Mouse (Mus musculus) retina, postnatal 7 days (tissue): ENCODE measurements around the gene Abcc10.

ENCODE experiments used
- DNase-seq: peaks from one replicate; pipeline ENCODE4 v3.0.0-alpha.2; 2012; ENCODE audit warnings: low read depth, low spot score

Gene Abcc10

GRCm38 (mm10) chr17:46327906-46328534, at the start of gene Abcc10:
Gene Abcc10 (minus strand): TSS chr17:46328352.
- DNase-seq: peak; percentile 98

DNA sequence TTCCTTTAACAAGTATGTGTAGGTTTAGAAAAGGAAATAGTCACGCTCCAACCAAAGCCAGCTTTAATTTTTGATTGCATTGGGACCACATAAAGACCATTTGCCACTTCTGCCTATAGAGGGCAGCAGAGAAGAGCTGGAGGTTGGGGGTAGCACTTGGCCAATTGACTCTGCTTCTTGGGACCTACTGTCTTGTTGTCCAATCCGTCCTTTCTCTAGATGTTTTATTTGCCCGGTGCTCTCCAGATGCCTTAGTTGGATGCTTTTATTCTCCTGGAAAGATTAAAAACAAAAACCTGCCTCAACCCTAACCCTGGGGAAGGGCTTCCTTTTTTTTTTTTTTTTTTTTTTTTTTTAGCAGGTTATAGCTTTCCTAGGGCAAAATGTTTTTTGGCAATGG, 43.6 kb upstream of the Abcc10 start:
- DNase-seq: no peak

- DNase-seq: no peak
Observed at GRCm38 (mm10) chr17:46351026-46351700, 23.0 kb upstream of the Abcc10 start.

GRCm38 (mm10) chr17:46341208-46341607, 13.1 kb upstream of the Abcc10 start:
- DNase-seq: no peak

GRCm38 (mm10) chr17:46336475-46336874, 8.3 kb upstream of the Abcc10 start:
- DNase-seq: no peak

GRCm38 (mm10) chr17:46328723-46329122, 571 bp upstream of the Abcc10 start:
- DNase-seq: no peak

DNA sequence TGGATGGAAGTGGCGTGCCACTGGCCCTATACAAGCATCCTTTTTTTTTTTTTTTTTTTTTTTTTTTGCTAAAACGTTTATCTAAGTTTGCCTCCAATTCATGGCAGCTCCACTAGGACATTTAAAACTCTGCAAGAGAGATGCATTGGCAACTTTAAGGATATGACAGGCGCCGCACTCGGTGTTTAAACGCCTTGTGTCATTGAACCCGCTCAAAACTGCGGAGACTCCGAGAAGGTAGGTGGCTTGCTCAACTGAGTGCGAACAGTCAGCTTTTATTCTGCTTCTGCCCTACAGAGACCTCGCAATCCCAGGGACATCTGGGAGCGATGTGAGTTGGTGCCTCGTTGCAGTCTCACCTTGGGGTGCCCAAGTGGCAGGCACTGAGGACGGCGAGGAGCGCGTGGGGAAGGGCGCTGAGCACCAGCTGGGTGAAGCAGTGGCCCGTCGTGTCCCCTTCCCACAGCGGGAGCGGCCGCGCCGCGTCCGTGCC, 693 bp downstream of the Abcc10 start:
- DNase-seq: no peak

- no peak for DNase-seq
Observed at GRCm38 (mm10) chr17:46322046-46322823, 5.9 kb downstream of the Abcc10 start.

DNA sequence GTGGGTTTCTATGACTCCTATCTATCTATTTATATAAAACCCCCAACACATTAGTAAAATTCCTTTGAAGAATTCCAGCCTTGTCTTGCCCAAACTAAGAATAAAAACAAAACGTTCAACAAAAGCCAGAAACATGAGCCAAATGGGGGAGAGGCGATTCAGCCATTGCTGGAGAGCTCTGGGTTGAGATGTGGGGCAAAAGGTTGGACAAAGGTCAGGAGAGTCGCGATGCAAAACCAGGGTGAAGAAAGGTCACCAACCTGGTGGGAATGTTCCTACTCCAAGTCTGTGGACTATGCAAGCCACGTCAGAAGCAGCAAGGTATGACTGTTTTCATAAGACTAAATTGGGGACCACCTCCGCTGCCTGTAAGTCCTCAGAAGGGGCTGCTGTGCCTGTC, 7.7 kb downstream of the Abcc10 start:
- no peak for DNase-seq

DNA sequence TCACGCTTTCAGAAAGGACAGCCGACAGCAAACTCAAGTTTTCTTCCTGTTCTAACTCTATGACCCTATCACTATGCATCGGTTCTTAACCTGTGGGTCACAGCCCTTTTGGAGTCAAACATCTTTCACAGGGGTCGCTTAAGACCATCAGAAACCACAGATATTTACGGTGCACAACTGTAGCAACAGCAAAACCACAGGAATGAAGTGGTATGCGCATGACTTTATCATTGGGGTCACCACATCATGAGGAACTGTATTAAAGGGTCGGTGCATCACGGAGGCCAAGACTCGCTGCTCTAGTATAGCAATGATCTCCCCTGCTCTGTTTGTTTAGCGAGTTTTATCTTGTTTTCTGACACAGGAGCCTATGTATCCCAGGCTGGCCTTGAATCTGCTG, 12.3 kb downstream of the Abcc10 start:
- DNase-seq: no peak

DNA sequence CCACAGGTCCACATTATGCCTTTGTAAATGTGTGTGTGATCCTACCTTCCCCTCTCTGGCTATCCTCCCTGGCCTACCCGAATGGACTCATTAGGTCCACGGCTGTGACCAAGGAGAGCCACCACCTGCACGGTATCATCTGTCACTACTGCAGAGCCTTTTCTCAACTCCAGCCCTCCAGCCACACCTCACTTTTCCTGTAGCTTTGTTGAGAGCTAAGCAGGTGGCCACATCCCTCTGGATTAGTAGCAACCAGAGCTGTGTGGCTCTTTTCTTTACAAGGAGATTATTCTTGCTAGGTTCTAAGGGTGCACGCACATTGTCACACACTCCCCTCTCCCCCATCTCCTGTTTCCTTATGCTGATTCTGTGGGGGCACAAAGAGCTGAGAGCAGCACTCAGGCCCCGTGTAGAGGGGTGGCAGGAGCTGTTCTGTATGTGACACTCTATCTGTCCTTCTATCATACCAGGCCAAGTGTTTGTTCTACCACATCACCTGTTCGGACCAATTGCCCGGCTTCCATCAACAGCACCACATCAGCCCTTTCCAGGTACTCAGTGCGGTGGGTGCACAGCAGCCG, 14.9 kb downstream of the Abcc10 start:
- DNase-seq: no peak

DNA sequence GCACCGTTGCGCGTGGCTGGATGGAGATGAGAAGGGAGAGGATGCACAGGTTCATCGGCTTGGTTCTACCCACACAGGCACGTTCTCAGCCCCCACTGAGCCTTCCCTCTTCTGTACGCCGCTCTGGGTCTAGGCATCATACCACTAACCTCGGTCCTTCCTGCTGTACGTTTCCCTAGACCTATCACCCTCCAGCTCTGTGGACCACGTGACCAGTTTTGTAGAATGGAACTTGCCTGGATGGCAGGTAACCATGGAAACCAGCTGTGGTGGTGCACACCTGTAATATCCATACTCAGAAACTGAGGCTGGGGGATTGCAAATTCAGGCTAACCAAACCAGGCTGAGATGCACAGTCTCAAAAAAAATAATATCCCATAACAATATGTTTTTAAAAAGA, 17.6 kb downstream of the Abcc10 start:
- DNase-seq: no peak

DNA sequence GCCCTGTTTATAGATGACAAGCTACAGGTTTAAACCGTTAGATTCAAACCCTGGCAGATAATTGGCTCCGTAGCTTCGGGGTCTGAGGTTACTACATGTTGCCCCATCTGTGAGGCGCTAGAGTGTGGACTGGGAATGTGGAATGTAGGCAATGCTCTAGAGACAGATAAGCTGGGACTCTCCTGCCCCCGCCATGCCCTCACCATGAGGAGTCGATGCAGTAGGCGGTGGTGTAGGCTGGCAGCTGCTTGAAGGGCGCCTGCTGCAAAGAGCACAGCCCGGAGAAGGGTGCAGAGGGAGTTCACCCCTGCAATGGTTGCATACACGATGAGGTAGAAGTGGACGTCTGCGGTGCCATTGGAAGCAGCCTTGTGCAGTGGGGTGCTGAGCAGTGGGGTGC, 18.3 kb downstream of the Abcc10 start:
- DNase-seq: no peak

DNA sequence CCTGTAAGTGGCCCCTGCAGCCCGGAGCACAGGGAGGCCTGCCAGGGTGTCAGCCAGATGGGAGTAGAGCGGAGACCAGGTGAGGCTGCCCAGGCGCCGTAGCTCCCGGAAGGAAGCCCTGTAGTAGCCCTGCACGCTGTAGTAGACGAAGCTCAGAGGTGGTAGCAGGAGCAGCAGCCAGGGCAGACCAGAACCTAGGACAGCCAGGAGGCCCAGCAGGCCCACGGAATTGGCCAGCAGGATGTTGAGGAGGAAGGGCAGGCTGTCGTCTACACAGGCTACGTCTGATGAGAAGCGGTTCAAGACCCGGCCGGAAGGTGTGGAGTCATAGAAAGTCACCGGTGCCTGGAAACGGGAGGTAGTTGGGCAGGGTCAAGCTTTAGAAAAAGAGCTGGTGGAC, 21.2 kb downstream of the Abcc10 start:
- DNase-seq: no peak

- no peak for DNase-seq
Observed at GRCm38 (mm10) chr17:46304184-46304583, 24.0 kb downstream of the Abcc10 start.

GRCm38 (mm10) chr17:46301892-46302291, 26.3 kb downstream of the Abcc10 start:
- no peak for DNase-seq

DNA sequence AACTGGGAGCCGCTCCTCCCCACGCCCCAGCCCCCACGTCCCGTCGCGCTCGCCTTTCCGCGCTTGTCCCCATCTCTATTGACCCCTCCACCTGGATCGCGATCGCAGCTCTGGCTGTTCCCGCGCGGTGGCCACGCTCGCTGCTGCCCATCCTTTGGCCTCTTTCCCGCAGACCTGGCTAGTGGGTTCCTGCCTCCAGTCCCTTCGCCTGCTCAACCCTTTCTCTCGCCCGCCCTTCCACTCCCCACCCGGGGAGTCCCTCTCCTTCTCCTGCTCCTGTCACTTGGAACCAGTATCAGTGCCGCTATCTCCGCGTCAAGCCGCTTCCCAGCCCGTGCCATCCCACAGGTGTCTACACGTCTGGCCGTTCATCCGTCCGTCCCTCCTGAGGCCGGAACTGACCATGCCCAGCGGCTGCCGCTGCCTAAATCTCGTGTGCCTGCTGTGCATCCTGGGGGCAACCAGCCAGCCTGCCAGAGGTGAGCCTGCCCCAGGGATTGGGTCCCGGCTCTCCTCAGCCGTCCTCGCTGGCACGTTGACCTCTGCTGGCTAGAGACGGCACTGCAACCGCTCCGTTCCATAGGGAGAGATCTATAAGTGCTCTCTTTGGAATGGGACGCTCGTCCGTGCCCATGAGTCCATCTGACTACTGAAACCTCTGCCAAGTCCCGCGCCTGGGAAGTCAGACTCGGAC, 29.8 kb downstream of the Abcc10 start:
- peak; percentile 69 for DNase-seq

DNA sequence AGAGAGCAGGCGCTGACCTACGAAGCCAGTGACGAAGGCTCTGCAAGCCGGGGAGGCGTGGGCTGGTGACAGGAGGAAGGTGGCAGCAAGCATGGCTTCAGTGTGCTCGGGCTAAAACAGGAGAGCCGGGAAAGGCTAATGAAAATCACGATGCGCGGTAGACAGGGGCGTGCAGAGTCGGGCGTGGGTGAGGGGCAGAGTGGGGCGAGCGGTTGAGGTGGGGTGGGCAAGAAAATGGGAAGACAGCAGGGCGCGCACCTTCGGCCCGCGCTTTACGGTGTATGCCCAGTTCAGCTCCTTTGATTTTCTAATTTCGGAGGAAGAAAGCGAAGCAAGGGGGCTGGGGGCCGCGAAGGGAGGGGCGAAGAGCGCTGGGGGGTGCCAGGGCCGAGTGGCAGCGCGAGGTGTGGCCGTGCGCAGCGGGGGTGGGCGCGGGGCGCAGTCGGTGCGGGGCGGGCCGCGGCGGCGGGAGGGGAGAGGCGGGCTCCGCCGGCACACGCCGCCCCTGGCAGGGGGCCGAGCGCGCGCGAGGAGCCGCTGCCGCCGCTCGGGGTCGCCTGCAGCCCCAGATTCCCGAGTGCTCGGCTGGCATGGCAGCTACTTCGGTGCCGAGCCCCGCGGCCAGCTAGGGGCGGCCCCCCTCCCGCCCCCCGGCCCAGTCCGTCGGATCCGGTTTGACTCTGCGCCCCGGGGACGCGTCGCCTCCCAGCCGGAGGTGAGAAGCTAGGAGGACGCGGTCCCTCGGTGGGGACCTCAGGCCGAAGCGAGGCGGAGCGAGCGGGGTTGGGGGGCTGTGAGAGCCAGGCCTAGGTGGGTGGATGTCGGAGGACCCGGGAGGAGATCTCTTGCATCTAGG, 30.6 kb downstream of the Abcc10 start, which contains the start of gene Dlk2:
Gene Dlk2 (plus strand): TSS at position 58 of the 856 bp plus-strand sequence.
- no peak for DNase-seq

GRCm38 (mm10) chr17:46297028-46297363, 31.2 kb downstream of the Abcc10 start:
- no peak for DNase-seq

GRCm38 (mm10) chr17:46296601-46297000, 31.6 kb downstream of the Abcc10 start:
- no peak for DNase-seq

- no peak for DNase-seq
Observed at GRCm38 (mm10) chr17:46287678-46288095, 40.5 kb downstream of the Abcc10 start.
